Mouse (Mus musculus): ENCODE data around the gene Slc36a3. TPM values are rescaled to one million over a fixed set of nuclear protein-coding genes. Genes with fewer than 3 reads are reported as not detected.

Gene Slc36a3
- polyA plus RNA-seq, 1 experiment from 2014 or later, result 0.06 TPM

GRCm38 (mm10) chr11:55075602-55076001 is 75.9 kb downstream of the Slc36a3 start:
- H3K4me3 ChIP-seq (ENCODE audit: low read depth, low read length), result no peak overlapping the region
- no peak overlapping the region for H3K9ac ChIP-seq (ENCODE audit: low read length)
- H3K27ac ChIP-seq (replicated peaks), result no peak overlapping the region
- no peaks in the 10 kb centered on the region for H3K9me3 ChIP-seq (ENCODE audit: control insufficient read depth, low read length)
- no peaks in the 10 kb centered on the region for H3K36me3 ChIP-seq (ENCODE audit: control insufficient read depth, insufficient read depth, low read length)
- no peak for DNase-seq (ENCODE audit: low spot score)
- no peak for ATAC-seq (ENCODE audit: low FRiP score, low TSS enrichment)
- WGBS, result 50% methylated on average over 2 of the region's 2 CpGs
- H3K27me3 ChIP-seq (ENCODE audit: control insufficient read depth, insufficient read depth, low read length), result no peaks in the 10 kb centered on the region
- 0 out of 2 replicates have a peak, but pooled peaks cover 2% of the 10 kb centered on the region for H3K4me1 ChIP-seq (replicated peaks; ENCODE audit: control insufficient read depth, insufficient read depth)
- H3K4me2 ChIP-seq (replicated peaks; ENCODE audit: low read depth), result no peak overlapping the region
- TF ChIP-seq CTCF (IDR thresholded peaks at IDR 0.05; ENCODE audit: low read depth) (no peak), EP300 (optimal IDR thresholded peaks at IDR 0.05) (no peak)

Other genes with a start within 250 kb of the Slc36a3 start
- 185 and 206 TPM in 2 replicates for gene Gpx3, start 249.3 kb downstream of the Slc36a3 start, polyA plus RNA-seq (2015; fragmentation: Nextera tagmentation; extraction: Ambion mirVana)
- gene Tnip1, start 188.8 kb downstream of the Slc36a3 start, polyA plus RNA-seq (2015; fragmentation: Nextera tagmentation; extraction: Ambion mirVana), result 14.7 and 15.5 TPM in 2 replicates
- 140 and 141 TPM in 2 replicates for gene Anxa6, start 118.3 kb downstream of the Slc36a3 start, polyA plus RNA-seq (2015; fragmentation: Nextera tagmentation; extraction: Ambion mirVana)
- 5.1 and 5.4 TPM in 2 replicates for gene Ccdc69, start 73.6 kb downstream of the Slc36a3 start, polyA plus RNA-seq (2015; fragmentation: Nextera tagmentation; extraction: Ambion mirVana)
- gene Gm2a, start 53.6 kb downstream of the Slc36a3 start, polyA plus RNA-seq (2015; fragmentation: Nextera tagmentation; extraction: Ambion mirVana), result 84.3 and 89.3 TPM in 2 replicates
- 0.10 and 0.22 TPM in 2 replicates for gene Slc36a2, start 33.4 kb upstream of the Slc36a3 start, polyA plus RNA-seq (2015; fragmentation: Nextera tagmentation; extraction: Ambion mirVana)
- gene Slc36a1, start 52.6 kb upstream of the Slc36a3 start, polyA plus RNA-seq (2015; fragmentation: Nextera tagmentation; extraction: Ambion mirVana), result 0.93 and 0.97 TPM in 2 replicates
- 0.61 and 0.69 TPM in 2 replicates for gene Fat2, start 184.9 kb upstream of the Slc36a3 start, polyA plus RNA-seq (2015; fragmentation: Nextera tagmentation; extraction: Ambion mirVana)